Mouse (Mus musculus) cerebellum, adult 2 months (tissue): ENCODE data around the gene Syngr3.

Source experiments
- CTCF ChIP-seq: fragments of 200-500 bp; IDR thresholded peaks from 2 replicates; pipeline ENCODE4 v1.5.1; 2011; ENCODE audit warnings: low read depth, mild to moderate bottlenecking, control low read depth, low read length, moderate library complexity, borderline replicate concordance; ENCODE audit not compliant: insufficient read depth
- POLR2A ChIP-seq: fragments of 200-500 bp; IDR thresholded peaks from 2 replicates; pipeline ENCODE4 v1.6.1; 2011; ENCODE audit warnings: low read length, control low read depth, borderline replicate concordance; ENCODE audit not compliant: insufficient read depth

DNA sequence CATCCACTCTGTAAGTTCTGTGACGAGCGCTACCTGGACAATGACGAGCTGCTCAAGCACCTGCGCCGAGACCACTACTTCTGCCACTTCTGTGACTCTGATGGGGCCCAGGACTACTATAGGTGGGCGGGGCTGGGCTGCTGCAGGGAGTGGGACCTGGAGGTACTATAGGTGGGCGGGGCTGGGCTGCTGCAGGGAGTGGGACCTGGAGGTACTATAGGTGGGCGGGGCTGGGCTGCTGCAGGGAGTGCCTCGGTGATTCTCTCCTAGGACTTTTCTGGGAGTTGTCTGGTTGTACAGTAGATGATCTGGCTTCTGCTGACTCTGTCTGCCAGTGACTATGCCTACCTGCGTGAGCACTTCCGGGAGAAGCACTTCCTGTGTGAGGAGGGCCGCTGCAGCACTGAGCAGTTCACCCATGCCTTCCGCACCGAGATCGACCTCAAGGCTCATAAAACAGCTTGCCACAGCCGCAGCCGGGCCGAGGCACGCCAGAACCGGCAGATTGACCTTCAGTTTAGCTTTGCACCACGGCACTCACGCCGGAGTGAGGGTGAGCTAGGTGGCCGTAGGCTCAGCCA lies 12.2 kb downstream of the Syngr3 start:
- no peak for TF ChIP-seq POLR2A
- no peak for TF ChIP-seq CTCF
